Mouse (Mus musculus): ENCODE measurements around the gene Ggt7. TPM values are rescaled to one million over a fixed set of nuclear protein-coding genes. Genes with fewer than 3 reads are reported as not detected.
A peak's percentile ranks its signal among the peaks of the same experiment; 100 is the strongest.
"Not testable (repeated sequence)": the region's sequence is repeated elsewhere in the genome, so short reads cannot be mapped to it uniquely, and the experiment has no call there.

Gene Ggt7
- polyA plus RNA-seq, 1 experiment from 2014 or later = 18.8 TPM

- Histone ChIP-seq H3K4me3 (ENCODE audit: low read depth, low read length) (no peak overlapping the region), H3K36me3 (ENCODE audit: control insufficient read depth, insufficient read depth, low read length) (peaks cover 40% of the 10 kb centered on the region), H3K9ac (ENCODE audit: low read length) (no peak overlapping the region), H3K4me2 (ENCODE audit: low read length) (no peak overlapping the region), H3K27ac (ENCODE audit: low read depth, low read length) (no peak overlapping the region), H3K27me3 (replicated peaks; ENCODE audit: control insufficient read depth, insufficient read depth, low read length) (no peaks in the 10 kb centered on the region), H3K4me1 (ENCODE audit: control insufficient read depth, insufficient read depth, low read length) (no peaks in the 10 kb centered on the region), H3K9me3 (replicated peaks; ENCODE audit: control insufficient read depth, low read length) (no peaks in the 10 kb centered on the region)
- no peak for DNase-seq (ENCODE audit: low spot score)
- 90% methylated on average over 7 of the region's 7 CpGs for WGBS
- ATAC-seq = no peak
Measured at GRCm38 (mm10) chr2:155502596-155502995, 15.4 kb downstream of the Ggt7 start.

GRCm38 (mm10) chr2:155490998-155491397 is 27.0 kb downstream of the Ggt7 start:
- ATAC-seq (no peak), DNase-seq (ENCODE audit: low spot score) (no peak)
- WGBS = 95% methylated on average over 6 of the region's 6 CpGs
- Histone ChIP-seq H3K4me2 (ENCODE audit: low read length) (no peak overlapping the region), H3K4me3 (ENCODE audit: low read depth, low read length) (no peak overlapping the region), H3K9me3 (replicated peaks; ENCODE audit: control insufficient read depth, low read length) (no peaks in the 10 kb centered on the region), H3K36me3 (ENCODE audit: control insufficient read depth, insufficient read depth, low read length) (peaks cover 39% of the 10 kb centered on the region), H3K27ac (ENCODE audit: low read depth, low read length) (no peak overlapping the region), H3K9ac (ENCODE audit: low read length) (no peak overlapping the region), H3K4me1 (ENCODE audit: control insufficient read depth, insufficient read depth, low read length) (no peaks in the 10 kb centered on the region), H3K27me3 (replicated peaks; ENCODE audit: control insufficient read depth, insufficient read depth, low read length) (no peaks in the 10 kb centered on the region)

GRCm38 (mm10) chr2:155482021-155482420 is 36.0 kb downstream of the Ggt7 start:
- WGBS = 44% methylated on average over 3 of the region's 3 CpGs
- Histone ChIP-seq H3K36me3 (ENCODE audit: control insufficient read depth, insufficient read depth, low read length) (no peaks in the 10 kb centered on the region), H3K9ac (ENCODE audit: low read length) (no peak overlapping the region), H3K9me3 (replicated peaks; ENCODE audit: control insufficient read depth, low read length) (no peaks in the 10 kb centered on the region), H3K4me3 (ENCODE audit: low read depth, low read length) (no peak overlapping the region), H3K27me3 (replicated peaks; ENCODE audit: control insufficient read depth, insufficient read depth, low read length) (no peaks in the 10 kb centered on the region), H3K27ac (ENCODE audit: low read depth, low read length) (no peak overlapping the region), H3K4me2 (ENCODE audit: low read length) (no peak overlapping the region), H3K4me1 (ENCODE audit: control insufficient read depth, insufficient read depth, low read length) (no peaks in the 10 kb centered on the region)
- ATAC-seq (no peak), DNase-seq (ENCODE audit: low spot score) (peak; percentile 81)

- peak within 1 kb of the TSS; percentile 95 for H3K9ac ChIP-seq (ENCODE audit: low read length)
- peak within 1 kb of the TSS; percentile 66 for H3K4me2 ChIP-seq (ENCODE audit: low read length)
- H3K9me3 ChIP-seq (replicated peaks; ENCODE audit: control insufficient read depth, low read length) = no peaks in the 10 kb centered on the region
- peak; percentile 85 for ATAC-seq
- peak within 1 kb of the TSS; percentile 86 for H3K27ac ChIP-seq (ENCODE audit: low read depth, low read length)
- peaks cover 14% of the 10 kb centered on the region for H3K4me1 ChIP-seq (ENCODE audit: control insufficient read depth, insufficient read depth, low read length)
- no peaks in the 10 kb centered on the region for H3K27me3 ChIP-seq (replicated peaks; ENCODE audit: control insufficient read depth, insufficient read depth, low read length)
- peak within 1 kb of the TSS; percentile 85 for H3K4me3 ChIP-seq (ENCODE audit: low read depth, low read length)
- 1% methylated on average over 44 of the region's 72 CpGs for WGBS
- no peaks in the 10 kb centered on the region for H3K36me3 ChIP-seq (ENCODE audit: control insufficient read depth, insufficient read depth, low read length)
- peak; percentile 89 for DNase-seq (ENCODE audit: low spot score)
Measured at GRCm38 (mm10) chr2:155473570-155474088, 44.4 kb downstream of the Ggt7 start, which contains the start of gene Ncoa6. TSS of gene Ncoa6 (minus strand) at chr2:155473894.

DNA sequence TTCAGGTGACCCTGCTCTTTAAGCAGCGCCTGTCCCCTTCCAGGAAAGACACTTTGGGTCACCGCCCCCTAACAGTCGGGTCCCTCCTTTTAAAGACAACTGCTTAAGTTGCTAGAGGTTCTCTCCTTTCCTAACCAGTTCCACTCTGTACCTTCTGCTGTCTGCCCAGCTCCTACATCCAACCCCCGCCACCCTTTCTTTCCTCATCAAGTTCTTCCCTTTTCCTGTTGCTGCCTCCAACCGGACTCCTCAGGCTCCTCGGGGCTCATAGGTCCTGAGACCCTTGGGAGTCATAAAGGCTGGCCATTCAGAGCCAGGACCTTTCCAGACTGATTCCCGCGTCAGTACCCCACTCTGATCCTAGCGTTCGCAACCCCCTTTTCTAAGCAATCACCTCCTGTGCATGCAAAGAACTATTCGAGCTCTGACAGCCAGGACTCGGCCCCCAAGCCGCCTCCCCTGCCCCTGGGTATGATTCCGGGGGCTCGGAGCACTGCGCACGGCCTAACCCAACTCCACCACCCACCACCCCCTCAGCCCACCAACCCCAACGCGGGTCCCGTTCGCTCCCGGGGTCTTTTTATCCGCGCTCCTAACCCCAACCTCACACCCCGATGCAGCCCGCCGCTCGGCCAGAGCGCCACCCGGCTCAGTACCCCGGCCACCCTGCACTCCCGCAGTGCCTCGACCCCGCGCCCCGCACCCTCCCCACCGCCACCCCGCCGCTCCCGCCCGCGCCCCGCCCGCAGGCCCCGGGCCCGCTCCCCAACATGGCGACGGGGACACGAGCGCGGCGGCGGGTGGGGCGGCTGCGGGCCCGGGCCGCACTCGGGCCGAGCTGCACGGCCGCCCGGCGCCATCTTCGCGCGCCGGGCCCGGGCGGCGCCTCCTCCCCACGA is 45.1 kb downstream of the Ggt7 start:
- Histone ChIP-seq H3K36me3 (ENCODE audit: control insufficient read depth, insufficient read depth, low read length) (no peaks in the 10 kb centered on the region), H3K4me3 (ENCODE audit: low read depth, low read length) (peak overlapping the region; percentile 85), H3K27me3 (replicated peaks; ENCODE audit: control insufficient read depth, insufficient read depth, low read length) (no peaks in the 10 kb centered on the region), H3K9me3 (replicated peaks; ENCODE audit: control insufficient read depth, low read length) (no peaks in the 10 kb centered on the region), H3K4me2 (ENCODE audit: low read length) (peak overlapping the region; percentile 66), H3K9ac (ENCODE audit: low read length) (peak overlapping the region; percentile 95), H3K4me1 (ENCODE audit: control insufficient read depth, insufficient read depth, low read length) (peaks cover 14% of the 10 kb centered on the region), H3K27ac (ENCODE audit: low read depth, low read length) (peak overlapping the region; percentile 86)
- ATAC-seq (peak; percentile 77), DNase-seq (ENCODE audit: low spot score) (peak; percentile 22)
- under 1% methylated on average over 35 of the region's 71 CpGs for WGBS

DNA sequence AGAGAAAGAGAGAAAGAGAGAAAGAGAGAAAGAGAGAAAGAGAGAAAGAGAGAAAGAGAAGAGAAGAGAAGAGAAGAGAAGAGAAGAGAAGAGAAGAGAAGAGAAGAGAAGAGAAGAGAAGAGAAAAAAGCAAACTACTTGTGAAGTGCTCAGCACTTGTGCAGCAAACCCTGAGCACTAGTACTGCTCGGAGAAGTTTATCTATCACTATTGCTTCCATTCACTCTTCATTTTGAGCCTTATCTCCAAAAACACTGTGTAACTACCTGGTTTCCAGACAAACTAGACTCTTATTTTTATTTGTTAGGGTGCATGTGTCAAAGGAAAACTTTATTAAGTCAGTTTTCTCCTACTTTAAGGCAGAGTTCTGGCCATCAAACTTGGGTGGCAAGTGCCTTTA is 51.2 kb downstream of the Ggt7 start:
- WGBS = 97% methylated on average over 1 of the region's 1 CpGs
- no peak overlapping the region for H3K4me3 ChIP-seq (ENCODE audit: low read depth, low read length)
- ATAC-seq = no peak

GRCm38 (mm10) chr2:155453591-155453990 is 64.4 kb downstream of the Ggt7 start:
- Histone ChIP-seq H3K9ac (ENCODE audit: low read length) (no peak overlapping the region), H3K4me2 (ENCODE audit: low read length) (no peak overlapping the region), H3K9me3 (replicated peaks; ENCODE audit: control insufficient read depth, low read length) (no peaks in the 10 kb centered on the region), H3K27me3 (replicated peaks; ENCODE audit: control insufficient read depth, insufficient read depth, low read length) (no peaks in the 10 kb centered on the region), H3K36me3 (ENCODE audit: control insufficient read depth, insufficient read depth, low read length) (peaks cover 8% of the 10 kb centered on the region; the same call in 1 of the 2 replicates), H3K4me3 (ENCODE audit: low read depth, low read length) (no peak overlapping the region), H3K27ac (ENCODE audit: low read depth, low read length) (no peak overlapping the region), H3K4me1 (ENCODE audit: control insufficient read depth, insufficient read depth, low read length) (no peaks in the 10 kb centered on the region)
- 83% methylated on average over 7 of the region's 7 CpGs for WGBS
- DNase-seq (ENCODE audit: low spot score) (peak; percentile 5), ATAC-seq (no peak)

More for the DNA sequence above, 51.2 kb downstream of the Ggt7 start:
- DNase-seq (ENCODE audit: low spot score) = no peak
- no peaks in the 10 kb centered on the region for H3K36me3 ChIP-seq (ENCODE audit: control insufficient read depth, insufficient read depth, low read length)
- peaks cover 6% of the 10 kb centered on the region; the same call in 1 of the 2 replicates for H3K4me1 ChIP-seq (ENCODE audit: control insufficient read depth, insufficient read depth, low read length)
- H3K27me3 ChIP-seq (replicated peaks; ENCODE audit: control insufficient read depth, insufficient read depth, low read length) = no peaks in the 10 kb centered on the region
- H3K27ac ChIP-seq (ENCODE audit: low read depth, low read length) = no peak overlapping the region
- no peak overlapping the region for H3K4me2 ChIP-seq (ENCODE audit: low read length)
- no peaks in the 10 kb centered on the region for H3K9me3 ChIP-seq (replicated peaks; ENCODE audit: control insufficient read depth, low read length)
- H3K9ac ChIP-seq (ENCODE audit: low read length) = no peak overlapping the region

DNA sequence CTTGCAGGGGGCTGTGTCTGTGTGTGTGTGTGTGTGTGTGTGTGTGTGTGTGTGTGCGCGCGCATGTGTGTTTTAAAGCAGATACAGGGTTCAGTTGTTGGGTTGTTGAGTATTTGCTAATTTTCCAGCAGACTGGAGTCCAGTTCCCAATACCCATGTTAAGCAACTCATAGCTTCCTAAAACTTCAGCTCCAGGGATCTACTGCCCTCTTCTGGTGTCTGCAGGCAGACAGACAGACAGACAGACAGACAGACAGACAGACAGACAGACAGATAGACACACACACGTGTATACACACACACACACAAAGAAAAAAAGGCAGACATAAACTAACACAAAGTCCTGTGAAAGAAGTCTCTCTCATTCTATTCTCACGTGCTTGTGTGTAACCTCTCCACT is 66.8 kb downstream of the Ggt7 start:
- no peaks in the 10 kb centered on the region for H3K27me3 ChIP-seq (replicated peaks; ENCODE audit: control insufficient read depth, insufficient read depth, low read length)
- no peak overlapping the region for H3K4me2 ChIP-seq (ENCODE audit: low read length)
- DNase-seq (ENCODE audit: low spot score) (no peak), ATAC-seq (no peak)
- H3K4me3 ChIP-seq (ENCODE audit: low read depth, low read length) = no peak overlapping the region
- H3K9me3 ChIP-seq (replicated peaks; ENCODE audit: control insufficient read depth, low read length) = no peaks in the 10 kb centered on the region
- H3K27ac ChIP-seq (ENCODE audit: low read depth, low read length) = no peak overlapping the region
- WGBS = 87% methylated on average over 5 of the region's 5 CpGs
- no peaks in the 10 kb centered on the region for H3K4me1 ChIP-seq (ENCODE audit: control insufficient read depth, insufficient read depth, low read length)
- H3K9ac ChIP-seq (ENCODE audit: low read length) = no peak overlapping the region
- peaks cover 8% of the 10 kb centered on the region; the same call in 1 of the 2 replicates for H3K36me3 ChIP-seq (ENCODE audit: control insufficient read depth, insufficient read depth, low read length)

GRCm38 (mm10) chr2:155447906-155448305 is 70.1 kb downstream of the Ggt7 start:
- not testable (repeated sequence) for H3K4me1 ChIP-seq (ENCODE audit: control insufficient read depth, insufficient read depth, low read length); H3K27me3 ChIP-seq (replicated peaks; ENCODE audit: control insufficient read depth, insufficient read depth, low read length); H3K9ac ChIP-seq (ENCODE audit: low read length); H3K4me2 ChIP-seq (ENCODE audit: low read length); ATAC-seq; H3K9me3 ChIP-seq (replicated peaks; ENCODE audit: control insufficient read depth, low read length); H3K36me3 ChIP-seq (ENCODE audit: control insufficient read depth, insufficient read depth, low read length); H3K27ac ChIP-seq (ENCODE audit: low read depth, low read length); H3K4me3 ChIP-seq (ENCODE audit: low read depth, low read length); DNase-seq (ENCODE audit: low spot score)
- WGBS = 97% methylated on average over 1 of the region's 1 CpGs
